Mouse (Mus musculus) thymus, postnatal 4 days (tissue): ENCODE data around the gene Ank.
"Not testable (repeated sequence)": the region's sequence is repeated elsewhere in the genome, so short reads cannot be mapped to it uniquely, and the experiment has no call there.

Source experiments
- DNase-seq: peaks from one replicate; pipeline ENCODE4 v3.0.0; 2021

Gene Ank

GRCm38 (mm10) chr15:27466131-27467080 lies at the start of gene Ank:
Ank (plus strand) TSS chr15:27466677.
- DNase-seq = peak; percentile 89

DNA sequence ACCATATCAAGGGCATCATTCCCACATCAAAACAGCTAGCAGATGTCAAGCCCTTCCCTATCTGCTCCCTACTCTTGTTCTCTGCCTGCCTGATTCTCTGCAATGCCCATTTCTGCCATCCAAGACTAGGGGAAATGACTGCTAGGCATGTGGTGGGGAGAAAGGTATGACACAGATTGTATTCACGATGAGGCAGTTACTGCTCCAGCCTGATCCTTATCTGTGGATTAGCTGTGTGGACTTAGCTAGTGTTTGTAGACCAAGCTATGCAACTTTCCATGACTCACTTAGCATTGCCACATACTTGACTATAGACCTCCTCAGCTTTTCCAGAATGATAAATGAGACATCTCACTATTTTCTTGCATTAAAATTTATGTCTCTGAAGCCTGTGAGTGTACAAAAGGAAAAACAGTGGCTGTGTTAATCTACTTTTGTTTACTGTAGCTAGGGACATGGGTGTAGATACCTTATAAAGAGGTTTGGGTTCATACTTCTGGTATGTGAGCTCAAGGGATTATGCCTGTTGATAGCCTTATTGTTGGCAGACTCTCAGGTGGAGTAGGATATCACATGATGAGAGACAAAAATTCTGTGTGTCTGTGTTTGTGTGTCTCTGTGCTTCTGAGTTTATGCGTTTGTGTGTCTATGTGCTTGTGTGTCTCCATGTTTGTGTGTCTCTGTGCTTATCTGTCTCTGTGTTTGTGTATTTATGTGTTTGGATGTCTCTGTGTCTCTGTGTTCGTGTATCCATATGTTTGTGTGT lies 47.7 kb upstream of the Ank start:
- no peak for DNase-seq

- no peak for DNase-seq
These were observed 44.9 kb upstream of the Ank start for GRCm38 (mm10) chr15:27421531-27421930.

DNA sequence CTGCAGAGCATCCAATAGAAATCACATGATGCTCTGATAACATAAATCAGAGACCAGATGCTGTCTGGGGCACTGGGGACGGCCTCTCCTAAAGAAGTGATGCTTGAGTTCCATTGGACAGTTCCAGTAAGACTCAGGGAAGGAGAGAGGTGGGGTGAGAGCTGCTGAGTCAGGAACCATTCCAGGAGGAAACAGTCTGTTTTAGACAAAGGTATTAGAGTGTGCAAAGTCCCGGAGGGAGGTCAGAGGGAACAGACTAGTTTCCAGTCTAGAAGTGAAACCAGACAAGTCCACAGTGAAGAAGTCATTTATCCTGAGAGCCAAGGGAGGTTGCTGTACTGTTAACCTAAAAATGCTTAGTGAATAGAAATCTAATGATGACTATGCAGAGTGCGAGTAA lies 38.9 kb upstream of the Ank start:
- no peak for DNase-seq

- DNase-seq = no peak
These were observed 36.2 kb upstream of the Ank start for GRCm38 (mm10) chr15:27430241-27430640.

DNA sequence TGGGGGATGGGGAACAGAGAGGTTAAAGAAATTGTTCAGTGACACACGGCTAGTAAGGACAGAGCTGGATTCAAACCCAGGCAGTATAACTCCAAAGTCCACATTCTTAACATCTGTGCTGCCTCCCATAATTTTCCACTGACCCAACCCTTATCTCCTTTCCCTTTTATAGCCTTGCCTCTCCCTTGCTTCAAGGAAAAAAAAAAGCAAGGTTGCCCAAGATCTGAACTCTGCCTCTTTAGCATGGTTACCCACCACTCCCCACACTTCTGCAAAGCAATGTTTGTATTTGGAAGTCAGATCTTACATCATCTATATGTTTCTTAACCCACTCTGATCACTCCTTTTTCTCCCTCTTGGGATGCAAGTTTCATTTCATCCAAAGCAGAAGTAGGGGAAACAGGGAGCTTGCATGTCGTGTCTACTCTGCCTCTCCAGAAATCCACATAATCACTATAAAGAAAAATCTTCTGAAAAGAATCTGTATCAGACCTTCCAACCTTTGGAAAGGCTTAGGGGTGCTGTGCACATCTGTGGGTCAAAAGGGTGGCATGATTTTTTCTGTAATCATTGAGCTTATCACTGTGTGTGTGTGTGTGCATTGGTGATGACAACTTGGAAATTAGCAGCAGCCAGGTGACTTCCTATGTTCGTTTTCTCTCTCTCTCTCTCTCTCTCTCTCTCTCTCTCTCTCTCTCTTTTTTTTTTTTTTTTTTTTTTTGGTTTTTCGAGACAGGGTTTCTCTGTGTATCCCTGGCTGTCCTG lies 33.4 kb upstream of the Ank start:
- DNase-seq = no peak

GRCm38 (mm10) chr15:27435409-27435808 lies 31.1 kb upstream of the Ank start:
- no peak for DNase-seq

DNA sequence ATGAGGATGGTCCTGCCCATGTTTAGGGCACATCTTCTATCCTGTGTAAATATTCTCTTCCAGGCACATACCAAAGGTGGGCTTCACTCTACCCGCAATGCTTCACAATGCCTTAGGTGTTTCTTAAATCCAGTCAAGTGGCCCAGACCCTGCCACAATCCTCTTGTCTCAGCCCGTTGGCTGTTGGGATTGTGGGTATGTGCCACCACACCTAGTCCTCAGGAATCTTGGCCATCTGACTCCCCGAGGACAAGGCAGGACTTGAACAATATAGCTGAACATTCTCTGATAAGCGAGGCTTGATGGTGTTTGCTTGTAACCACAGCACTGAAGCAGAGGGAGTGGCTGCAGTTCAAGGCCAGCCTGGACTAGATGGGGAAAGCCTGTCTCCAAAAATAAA lies 30.3 kb upstream of the Ank start:
- no peak for DNase-seq

- DNase-seq = no peak
These were observed 25.4 kb upstream of the Ank start for GRCm38 (mm10) chr15:27441053-27441452.

DNA sequence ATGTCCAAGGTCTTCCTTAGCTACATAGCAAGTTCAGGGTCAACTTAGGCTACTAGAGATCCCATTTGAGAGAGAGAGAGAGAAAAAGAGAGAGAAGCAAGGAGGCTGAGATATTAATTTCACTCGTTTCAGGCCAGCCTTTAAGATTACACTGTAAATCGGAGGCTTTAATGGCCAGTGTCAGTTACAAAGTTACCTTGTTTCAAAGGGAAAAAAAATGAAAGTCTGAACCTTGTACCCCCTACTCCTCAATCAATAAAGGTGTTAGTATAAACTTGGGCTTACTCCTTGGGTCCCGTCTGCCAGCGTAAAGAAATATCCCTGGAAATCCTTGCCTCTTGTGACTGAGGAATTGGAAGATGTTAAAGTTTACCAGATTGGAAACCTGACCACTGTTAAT lies 24.9 kb upstream of the Ank start:
- no peak for DNase-seq

- no peak for DNase-seq
These were observed 24.5 kb upstream of the Ank start for GRCm38 (mm10) chr15:27441951-27442350.

DNA sequence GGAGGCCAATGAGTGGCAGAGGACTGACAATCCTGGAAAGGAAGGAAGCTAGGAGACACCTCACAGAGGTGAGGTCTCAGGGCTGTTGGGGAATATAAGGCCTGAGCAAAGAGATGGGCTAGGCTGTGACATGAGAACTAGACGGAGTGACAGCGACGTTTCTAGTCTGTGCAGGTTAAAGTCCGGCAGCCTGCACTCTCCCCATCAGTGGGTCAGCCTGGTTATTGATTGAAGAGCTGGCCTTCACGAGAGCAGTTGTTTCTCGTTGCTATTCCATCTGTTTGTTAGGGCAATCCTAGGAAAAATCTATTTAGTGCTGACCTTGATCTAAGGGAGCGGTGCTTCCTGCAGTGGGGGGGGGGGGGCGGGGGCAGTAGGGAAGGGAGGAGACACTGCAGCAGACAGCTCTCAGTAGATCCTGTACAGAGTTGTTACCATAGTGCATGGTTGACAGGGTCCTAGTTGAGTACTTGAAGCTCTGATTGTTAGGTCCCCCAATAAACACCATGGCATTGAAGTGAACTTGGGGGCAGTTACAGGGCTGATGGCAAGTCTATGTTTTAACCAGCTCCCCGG lies 21.6 kb upstream of the Ank start:
- no peak for DNase-seq

DNA sequence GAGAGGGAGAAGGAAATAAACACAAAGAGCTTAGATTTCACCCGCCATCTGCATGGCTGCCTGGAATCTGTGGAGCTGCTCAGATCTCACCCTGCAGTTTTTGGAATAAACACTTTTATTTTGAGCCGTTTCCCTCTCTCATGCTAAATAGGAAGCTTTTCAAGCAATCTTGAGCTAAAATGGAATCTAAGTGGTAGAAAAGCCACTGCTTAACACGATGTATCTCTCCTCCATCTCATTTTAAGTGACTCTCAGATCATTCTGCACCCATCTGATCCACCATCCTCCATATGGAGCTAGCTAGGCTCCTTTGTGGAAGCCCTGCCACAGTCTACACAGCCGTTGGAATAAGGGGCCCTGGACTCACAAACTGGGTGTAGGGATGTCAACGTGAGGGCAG lies 15.8 kb upstream of the Ank start:
- no peak for DNase-seq

- no peak for DNase-seq
These were observed 14.7 kb upstream of the Ank start for GRCm38 (mm10) chr15:27451760-27452159.

DNA sequence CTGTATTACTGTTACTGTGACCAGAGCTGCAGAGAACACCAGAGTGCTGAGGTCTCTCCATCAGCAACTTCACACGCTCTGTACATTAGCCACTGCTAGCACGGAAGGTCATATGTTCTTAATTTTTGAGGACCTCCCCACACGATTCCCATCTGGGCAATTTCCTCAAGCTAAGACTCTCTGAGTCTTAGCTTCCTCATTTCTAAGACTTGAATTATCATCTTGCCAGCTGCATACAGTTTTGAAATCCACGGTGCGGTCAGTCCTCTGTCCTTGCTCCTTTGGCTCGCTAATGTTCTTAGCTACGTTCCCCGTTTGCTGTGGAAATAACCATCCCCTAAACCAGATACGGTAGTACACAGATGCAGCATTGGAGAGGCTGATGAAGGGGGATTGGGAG lies 14.0 kb upstream of the Ank start:
- no peak for DNase-seq

GRCm38 (mm10) chr15:27457001-27457400 lies 9.5 kb upstream of the Ank start:
- DNase-seq = no peak

- not testable (repeated sequence) for DNase-seq
These were observed 6.7 kb upstream of the Ank start for GRCm38 (mm10) chr15:27459781-27460180.

- DNase-seq = no peak
These were observed 4.9 kb upstream of the Ank start for GRCm38 (mm10) chr15:27461336-27462245.

DNA sequence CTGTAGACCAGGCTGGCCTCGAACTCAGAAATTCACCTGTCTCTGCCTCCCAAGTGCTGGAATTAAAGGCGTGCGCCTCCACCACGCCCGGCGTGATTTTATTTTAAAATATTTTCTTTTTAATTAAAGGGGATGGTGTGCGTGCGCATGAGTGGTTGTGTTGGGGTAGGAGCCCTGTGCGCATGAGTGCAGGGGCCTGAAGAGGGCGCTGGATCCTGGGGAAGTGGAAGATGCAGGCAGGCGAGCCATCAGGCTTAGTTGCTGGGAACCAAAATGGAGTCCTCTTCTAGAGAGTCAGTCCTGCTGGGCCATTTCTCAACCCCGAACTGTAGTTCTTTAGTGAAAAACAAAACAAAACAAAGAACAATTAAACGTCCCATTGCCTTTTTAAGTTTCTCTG lies 2.6 kb upstream of the Ank start:
- no peak for DNase-seq

DNA sequence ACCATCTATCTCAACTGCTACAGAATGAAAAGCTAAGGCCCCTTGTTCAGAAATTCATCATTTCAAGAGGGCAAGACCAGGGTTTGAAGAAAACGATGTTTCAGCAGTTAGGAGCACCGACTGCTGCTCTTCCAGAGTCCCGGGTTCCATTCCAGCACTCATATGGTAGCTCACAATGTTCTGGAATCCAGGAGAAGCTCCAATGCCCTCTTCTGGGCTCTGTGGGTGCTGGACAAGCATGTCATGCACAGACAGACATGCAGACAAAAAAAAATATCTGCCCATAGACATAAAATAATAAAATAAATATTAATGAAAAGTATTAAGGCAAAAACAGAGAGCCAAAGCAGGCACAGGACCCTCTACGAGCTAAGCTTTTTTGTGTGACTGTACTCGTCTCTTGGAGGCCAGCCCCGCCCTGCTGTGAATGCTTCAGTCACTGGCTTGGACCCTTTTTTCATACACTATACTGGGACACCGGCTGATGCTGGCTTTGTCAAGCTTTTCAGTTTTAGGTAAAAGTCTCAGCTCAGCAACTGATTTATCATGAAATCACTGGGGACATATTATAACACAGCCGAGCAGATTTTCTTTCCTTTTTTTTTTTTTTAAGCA lies 979 bp upstream of the Ank start:
- DNase-seq = no peak

GRCm38 (mm10) chr15:27467081-27467491 lies 609 bp downstream of the Ank start:
- no peak for DNase-seq
